Mouse (Mus musculus): ENCODE data around the gene Rbm19. TPM values are rescaled to one million over a fixed set of nuclear protein-coding genes. Genes with fewer than 3 reads are reported as not detected.

Gene Rbm19
- polyA plus RNA-seq, 1 experiment from 2014 or later, result 14.6 TPM

DNA sequence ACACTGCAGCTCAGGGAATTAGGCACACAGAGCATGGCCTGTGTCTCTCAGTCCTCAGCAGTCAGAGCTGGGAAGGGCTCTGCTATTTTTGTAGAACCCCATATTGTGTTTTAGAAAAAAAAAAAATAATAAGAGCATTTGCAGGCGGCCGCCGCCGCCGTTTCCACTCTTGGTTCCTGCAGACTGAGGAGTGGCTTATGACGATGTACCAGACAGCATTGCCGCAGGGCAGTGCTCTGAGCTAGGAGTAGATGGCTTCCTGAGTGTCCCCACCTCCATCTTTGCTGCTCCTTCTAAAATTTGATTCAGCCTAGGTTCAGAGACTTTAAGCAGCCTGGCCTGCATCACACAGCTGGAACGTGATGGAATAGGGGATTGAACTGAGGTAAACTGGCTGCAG lies 67.1 kb downstream of the Rbm19 start:
- Histone ChIP-seq H3K9me3 (0 out of 2 replicates have a peak, but pooled peaks cover 2% of the 10 kb centered on the region), H3K36me3 (peaks cover 32% of the 10 kb centered on the region), H3K4me3 (no peak overlapping the region), H3K9ac (no peak overlapping the region), H3K27me3 (replicated peaks) (no peaks in the 10 kb centered on the region), H3K27ac (replicated peaks) (0 out of 2 replicates have a peak overlapping the region, but pooled peaks have one; percentile 3), H3K4me1 (no peaks in the 10 kb centered on the region), H3K4me2 (no peak overlapping the region)
- no peak for ATAC-seq (ENCODE audit: extremely low read depth, insufficient number of reproducible peaks, low FRiP score, low TSS enrichment)
- 75% methylated on average over 8 of the region's 8 CpGs for WGBS

DNA sequence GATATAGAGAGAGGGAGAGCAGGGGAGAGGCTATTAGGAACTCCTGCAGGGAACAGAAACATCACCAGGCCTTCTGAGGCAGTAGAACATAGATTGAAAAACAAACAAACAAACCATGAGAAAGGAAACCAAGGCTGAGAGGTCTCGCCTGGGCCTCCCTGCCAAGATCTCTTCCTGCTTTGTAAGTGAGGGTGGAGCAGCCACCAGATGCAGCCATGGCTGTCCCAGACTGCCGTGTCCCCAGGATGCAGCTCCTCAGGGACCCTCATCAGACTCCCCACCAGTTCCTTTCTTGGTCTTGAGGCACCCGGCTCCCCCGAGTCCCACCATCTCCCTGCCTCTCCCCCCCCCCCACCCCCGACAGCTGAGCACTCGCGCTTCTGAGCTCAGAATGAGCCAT lies 67.5 kb downstream of the Rbm19 start:
- Histone ChIP-seq H3K4me3 (no peak overlapping the region), H3K9ac (no peak overlapping the region), H3K27me3 (replicated peaks) (no peaks in the 10 kb centered on the region), H3K4me2 (no peak overlapping the region), H3K27ac (replicated peaks) (no peak overlapping the region), H3K9me3 (0 out of 2 replicates have a peak, but pooled peaks cover 2% of the 10 kb centered on the region), H3K36me3 (peaks cover 28% of the 10 kb centered on the region), H3K4me1 (no peaks in the 10 kb centered on the region)
- no peak for ATAC-seq (ENCODE audit: extremely low read depth, insufficient number of reproducible peaks, low FRiP score, low TSS enrichment)
- 56% methylated on average over 7 of the region's 7 CpGs for WGBS

DNA sequence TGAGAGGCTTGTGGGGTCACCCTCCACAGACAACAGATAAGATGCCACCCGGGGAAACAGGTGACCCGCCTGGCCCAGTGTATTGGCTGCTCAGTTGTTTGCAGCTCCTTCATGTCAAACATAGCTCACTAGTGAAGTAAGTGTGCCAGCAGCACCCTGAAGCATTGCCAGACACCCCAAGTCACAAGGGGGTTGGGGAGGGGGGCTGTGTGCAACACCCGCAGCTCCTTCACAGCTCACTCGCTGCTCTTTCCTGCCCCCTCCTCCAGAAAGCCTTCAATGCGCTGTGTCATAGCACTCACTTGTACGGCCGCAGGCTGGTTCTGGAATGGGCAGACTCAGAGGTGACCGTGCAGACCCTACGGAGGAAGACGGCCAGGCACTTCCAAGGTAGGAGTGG lies 69.7 kb downstream of the Rbm19 start:
- no peak overlapping the region for H3K4me2 ChIP-seq
- no peak for ATAC-seq (ENCODE audit: extremely low read depth, insufficient number of reproducible peaks, low FRiP score, low TSS enrichment)
- no peak overlapping the region for H3K27ac ChIP-seq (replicated peaks)
- H3K4me1 ChIP-seq, result no peaks in the 10 kb centered on the region
- H3K36me3 ChIP-seq, result peaks cover 14% of the 10 kb centered on the region
- no peak overlapping the region for H3K4me3 ChIP-seq
- H3K27me3 ChIP-seq (replicated peaks), result no peaks in the 10 kb centered on the region
- no peaks in the 10 kb centered on the region for H3K9me3 ChIP-seq
- H3K9ac ChIP-seq, result no peak overlapping the region
- 85% methylated on average over 10 of the region's 10 CpGs for WGBS

DNA sequence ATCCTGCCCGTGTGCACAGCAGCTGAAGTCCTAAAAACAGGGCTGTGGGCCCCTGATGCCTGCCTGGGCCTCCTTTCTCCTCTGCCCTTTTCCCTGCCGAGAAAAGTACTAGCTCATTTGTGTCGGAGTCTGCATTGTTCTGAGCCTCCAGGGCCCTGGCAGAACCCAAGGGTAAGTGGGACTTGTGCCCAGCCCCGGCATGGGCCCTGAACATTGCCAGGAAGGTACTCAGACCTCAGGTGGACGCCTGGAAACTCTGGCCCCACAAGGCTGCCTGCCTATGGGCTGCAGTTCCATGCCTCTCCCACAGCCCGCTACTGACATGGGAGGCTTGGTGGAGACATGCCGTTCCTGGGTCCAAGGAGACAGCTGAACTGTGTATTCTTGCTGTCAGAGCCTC lies 72.3 kb downstream of the Rbm19 start:
- no peak for ATAC-seq (ENCODE audit: extremely low read depth, insufficient number of reproducible peaks, low FRiP score, low TSS enrichment)
- no peak overlapping the region for H3K9ac ChIP-seq
- H3K36me3 ChIP-seq, result peaks cover 11% of the 10 kb centered on the region
- no peaks in the 10 kb centered on the region for H3K27me3 ChIP-seq (replicated peaks)
- H3K4me3 ChIP-seq, result no peak overlapping the region
- H3K27ac ChIP-seq (replicated peaks), result no peak overlapping the region
- no peaks in the 10 kb centered on the region for H3K4me1 ChIP-seq
- WGBS, result 69% methylated on average over 7 of the region's 7 CpGs
- no peak overlapping the region for H3K4me2 ChIP-seq
- no peaks in the 10 kb centered on the region for H3K9me3 ChIP-seq

DNA sequence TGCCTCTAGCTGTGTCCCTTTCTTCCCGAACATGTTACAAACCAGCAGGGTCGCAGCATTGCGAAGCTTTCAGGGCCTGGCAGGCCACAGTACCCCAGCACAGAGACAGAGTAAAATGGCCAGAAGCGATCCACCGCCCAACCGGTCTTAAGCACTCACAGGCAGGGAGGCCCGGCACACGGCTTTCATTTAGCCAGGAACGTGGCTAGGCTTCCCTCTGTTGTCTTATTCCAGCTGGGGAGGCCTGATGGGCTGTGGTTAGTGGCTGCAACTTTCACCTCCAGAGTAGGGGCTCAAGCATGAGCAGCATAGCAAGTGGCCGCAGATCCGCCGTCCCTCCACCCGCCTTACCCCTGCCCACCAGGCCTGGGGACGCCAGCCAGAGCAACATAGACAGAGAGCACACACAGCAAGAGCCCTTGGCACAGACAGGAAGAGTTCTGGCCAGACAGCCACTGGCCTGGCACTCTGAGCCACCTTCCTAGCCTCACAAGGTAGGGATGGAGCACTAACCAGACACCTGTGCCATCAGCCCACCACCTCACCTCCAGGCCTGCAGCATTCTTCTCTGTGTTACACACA lies 73.8 kb downstream of the Rbm19 start:
- WGBS, result 78% methylated on average over 14 of the region's 14 CpGs
- Histone ChIP-seq H3K9ac (no peak overlapping the region), H3K9me3 (no peaks in the 10 kb centered on the region), H3K36me3 (peaks cover 11% of the 10 kb centered on the region), H3K27ac (replicated peaks) (no peak overlapping the region), H3K4me3 (no peak overlapping the region), H3K27me3 (replicated peaks) (no peaks in the 10 kb centered on the region), H3K4me2 (no peak overlapping the region), H3K4me1 (peaks cover 13% of the 10 kb centered on the region)
- ATAC-seq (ENCODE audit: extremely low read depth, insufficient number of reproducible peaks, low FRiP score, low TSS enrichment), result no peak

DNA sequence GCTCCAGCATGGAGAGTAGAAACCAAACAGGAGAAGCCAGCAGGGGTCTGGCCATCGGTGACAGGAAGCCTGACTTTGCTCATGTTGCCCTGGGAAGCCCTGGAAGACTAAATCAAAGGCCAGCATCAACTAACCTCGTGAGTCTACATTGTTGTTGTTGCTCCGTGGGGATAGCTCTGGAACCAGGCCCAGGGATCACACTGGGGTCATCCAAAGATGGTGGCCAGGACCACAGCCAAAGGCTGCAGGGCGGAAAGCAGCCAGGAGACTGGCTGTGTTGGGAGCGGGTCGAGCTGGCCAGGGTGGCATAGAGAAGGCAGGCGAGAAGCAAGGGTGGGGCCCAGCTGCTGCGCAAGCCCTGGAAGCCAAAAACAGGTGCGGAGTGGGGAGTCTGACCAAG lies 75.4 kb downstream of the Rbm19 start:
- no peaks in the 10 kb centered on the region for H3K9me3 ChIP-seq
- 78% methylated on average over 9 of the region's 9 CpGs for WGBS
- peaks cover 19% of the 10 kb centered on the region for H3K4me1 ChIP-seq
- H3K27me3 ChIP-seq (replicated peaks), result no peaks in the 10 kb centered on the region
- no peak overlapping the region for H3K9ac ChIP-seq
- H3K36me3 ChIP-seq, result peaks cover 4% of the 10 kb centered on the region
- H3K4me2 ChIP-seq, result no peak overlapping the region
- no peak overlapping the region for H3K27ac ChIP-seq (replicated peaks)
- no peak for ATAC-seq (ENCODE audit: extremely low read depth, insufficient number of reproducible peaks, low FRiP score, low TSS enrichment)
- H3K4me3 ChIP-seq, result no peak overlapping the region

DNA sequence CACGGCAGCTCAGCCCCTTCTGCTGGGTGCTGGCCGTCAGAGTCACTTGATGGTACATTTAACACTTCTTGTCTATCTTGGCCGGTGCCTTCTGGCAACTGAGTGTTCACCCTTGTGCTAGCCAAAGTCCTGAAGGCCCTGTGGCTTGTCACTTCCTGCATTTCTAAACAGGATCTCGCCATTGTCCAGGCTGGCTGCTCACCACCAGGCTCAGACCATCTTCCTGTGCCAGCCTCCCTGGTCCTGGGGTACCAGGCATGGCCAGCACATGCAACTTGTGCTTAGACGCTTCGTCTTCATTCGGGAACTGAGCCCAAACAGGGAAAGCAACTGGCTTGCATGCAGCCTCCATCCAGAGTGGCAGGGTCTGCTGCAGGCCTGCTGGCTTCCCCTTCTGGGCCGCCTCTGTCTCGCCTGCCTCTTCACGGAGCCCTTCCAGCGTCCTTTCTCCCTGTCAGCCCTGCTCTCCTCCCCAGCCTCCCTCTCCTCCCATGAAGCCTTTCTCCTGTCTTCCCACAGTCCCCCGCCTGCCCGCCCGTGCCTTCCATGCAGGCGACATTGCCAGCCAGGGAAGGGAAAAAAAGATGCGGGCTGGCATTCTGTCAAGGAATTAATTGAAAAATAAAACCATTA lies 78.2 kb downstream of the Rbm19 start:
- Histone ChIP-seq H3K4me3 (no peak overlapping the region), H3K4me1 (peaks cover 25% of the 10 kb centered on the region), H3K9me3 (no peaks in the 10 kb centered on the region), H3K36me3 (peaks cover 17% of the 10 kb centered on the region), H3K27me3 (replicated peaks) (no peaks in the 10 kb centered on the region), H3K27ac (replicated peaks) (no peak overlapping the region), H3K4me2 (0 out of 2 replicates have a peak overlapping the region, but pooled peaks have one; percentile 0), H3K9ac (no peak overlapping the region)
- no peak for ATAC-seq (ENCODE audit: extremely low read depth, insufficient number of reproducible peaks, low FRiP score, low TSS enrichment)
- 42% methylated on average over 13 of the region's 16 CpGs for WGBS

DNA sequence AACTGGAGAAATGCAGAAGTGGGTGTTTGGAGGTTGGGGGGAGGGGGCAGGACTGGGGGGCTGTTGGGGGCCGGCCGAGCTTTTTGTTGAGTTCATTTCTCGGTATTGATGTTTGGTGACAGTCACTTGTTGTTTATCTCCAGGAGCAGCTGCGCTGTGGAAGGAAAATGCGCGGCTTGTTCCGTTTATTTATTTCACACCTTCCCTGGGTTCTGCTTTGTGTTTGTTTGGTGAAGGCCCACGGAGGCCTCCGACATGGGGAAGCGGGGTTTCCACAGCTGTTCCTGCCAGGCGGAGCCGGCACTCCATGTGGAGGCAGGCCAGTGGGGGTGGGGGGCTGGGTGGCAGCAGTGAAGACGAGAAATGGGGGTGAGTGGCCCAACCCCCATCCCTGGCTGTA lies 78.7 kb downstream of the Rbm19 start:
- Histone ChIP-seq H3K27ac (replicated peaks) (no peak overlapping the region), H3K27me3 (replicated peaks) (no peaks in the 10 kb centered on the region), H3K9ac (no peak overlapping the region), H3K9me3 (no peaks in the 10 kb centered on the region), H3K36me3 (peaks cover 22% of the 10 kb centered on the region), H3K4me2 (0 out of 2 replicates have a peak overlapping the region, but pooled peaks have one; percentile 0), H3K4me3 (no peak overlapping the region), H3K4me1 (peaks cover 25% of the 10 kb centered on the region)
- ATAC-seq (ENCODE audit: extremely low read depth, insufficient number of reproducible peaks, low FRiP score, low TSS enrichment), result no peak
- WGBS, result 24% methylated on average over 13 of the region's 13 CpGs

DNA sequence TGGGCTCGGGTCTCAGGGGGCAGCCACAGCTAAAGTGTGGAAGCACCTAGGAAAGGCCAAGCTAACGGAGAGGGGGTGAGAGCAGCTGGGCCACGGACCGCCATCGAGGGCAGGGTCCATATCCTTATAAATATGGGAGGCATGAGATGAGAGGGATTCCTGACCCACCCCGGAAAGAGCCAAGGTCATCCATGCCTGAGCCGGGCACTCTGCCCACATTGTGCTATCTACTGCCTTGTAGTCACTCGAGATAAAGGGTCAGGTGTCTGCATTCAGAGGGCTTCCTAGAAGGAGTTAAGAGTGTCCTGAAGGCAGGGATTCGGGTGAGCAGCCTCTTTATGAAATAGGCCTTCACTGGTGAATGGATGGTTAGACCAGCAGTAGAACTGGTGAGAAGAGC lies 80.6 kb downstream of the Rbm19 start:
- no peak overlapping the region for H3K9ac ChIP-seq
- H3K9me3 ChIP-seq, result no peaks in the 10 kb centered on the region
- no peak for ATAC-seq (ENCODE audit: extremely low read depth, insufficient number of reproducible peaks, low FRiP score, low TSS enrichment)
- peaks cover 25% of the 10 kb centered on the region for H3K4me1 ChIP-seq
- H3K36me3 ChIP-seq, result peaks cover 28% of the 10 kb centered on the region
- H3K4me2 ChIP-seq, result no peak overlapping the region
- H3K4me3 ChIP-seq, result no peak overlapping the region
- no peaks in the 10 kb centered on the region for H3K27me3 ChIP-seq (replicated peaks)
- 54% methylated on average over 9 of the region's 9 CpGs for whole genome bisulfite sequencing
- H3K27ac ChIP-seq (replicated peaks), result no peak overlapping the region

DNA sequence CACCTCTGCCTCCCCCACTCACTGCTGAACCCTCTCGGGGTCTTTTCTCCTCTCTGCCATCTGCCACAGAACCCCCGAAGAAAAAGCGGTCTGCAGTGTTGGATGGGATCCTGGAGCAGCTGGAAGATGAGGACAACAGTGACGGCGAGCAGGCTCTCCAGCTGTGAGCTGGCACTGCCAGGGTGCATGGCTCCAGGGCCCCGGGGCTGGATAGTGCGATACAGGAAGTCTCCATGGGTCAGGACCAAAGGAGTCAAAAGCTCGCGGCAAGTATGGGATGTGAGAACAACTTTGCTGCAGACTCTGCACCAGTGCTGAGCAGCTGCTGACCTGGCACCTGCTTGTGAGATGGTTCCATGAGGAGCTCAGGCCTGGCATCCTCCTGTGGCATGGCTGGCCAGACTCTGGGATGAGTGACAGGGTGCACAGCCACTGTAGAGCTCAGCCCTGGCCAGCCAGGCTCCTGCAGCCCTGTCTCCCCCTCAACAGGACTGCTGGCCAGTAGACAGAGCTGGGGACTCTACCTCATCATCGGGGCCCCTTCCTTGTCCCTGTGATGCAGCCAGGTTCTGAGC lies 81.6 kb downstream of the Rbm19 start:
- Histone ChIP-seq H3K9me3 (no peaks in the 10 kb centered on the region), H3K27ac (replicated peaks) (no peak overlapping the region), H3K36me3 (peaks cover 28% of the 10 kb centered on the region), H3K4me1 (peaks cover 25% of the 10 kb centered on the region), H3K4me3 (no peak overlapping the region), H3K27me3 (replicated peaks) (no peaks in the 10 kb centered on the region), H3K4me2 (no peak overlapping the region), H3K9ac (no peak overlapping the region; the same call in 1 of the 2 replicates)
- 91% methylated on average over 10 of the region's 10 CpGs for WGBS
- ATAC-seq (ENCODE audit: extremely low read depth, insufficient number of reproducible peaks, low FRiP score, low TSS enrichment), result no peak

DNA sequence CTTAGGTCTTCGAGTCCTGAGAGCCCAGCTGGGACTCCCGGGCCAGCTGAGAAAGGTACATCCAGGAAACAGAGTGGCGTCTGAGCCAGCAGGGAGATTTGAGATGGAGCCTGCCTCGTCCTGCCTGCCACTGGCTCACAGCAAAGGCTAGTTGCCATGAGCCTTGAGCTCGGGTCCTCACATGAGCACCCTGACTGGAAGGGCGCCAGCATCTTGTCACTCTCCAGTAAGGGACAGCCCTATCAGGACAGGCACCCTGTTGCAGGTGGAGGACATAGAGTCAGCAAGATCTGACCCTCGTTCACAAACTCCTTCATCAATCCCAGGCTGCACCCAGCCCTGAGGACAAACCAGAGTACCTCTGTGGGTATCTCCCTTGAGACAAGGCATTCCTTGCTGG lies 83.6 kb downstream of the Rbm19 start:
- Histone ChIP-seq H3K27me3 (replicated peaks) (no peaks in the 10 kb centered on the region), H3K27ac (replicated peaks) (no peak overlapping the region), H3K9ac (no peak overlapping the region), H3K4me1 (peaks cover 15% of the 10 kb centered on the region), H3K9me3 (no peaks in the 10 kb centered on the region), H3K36me3 (peaks cover 28% of the 10 kb centered on the region), H3K4me2 (no peak overlapping the region), H3K4me3 (no peak overlapping the region)
- WGBS, result 88% methylated on average over 7 of the region's 7 CpGs
- ATAC-seq (ENCODE audit: extremely low read depth, insufficient number of reproducible peaks, low FRiP score, low TSS enrichment), result no peak

DNA sequence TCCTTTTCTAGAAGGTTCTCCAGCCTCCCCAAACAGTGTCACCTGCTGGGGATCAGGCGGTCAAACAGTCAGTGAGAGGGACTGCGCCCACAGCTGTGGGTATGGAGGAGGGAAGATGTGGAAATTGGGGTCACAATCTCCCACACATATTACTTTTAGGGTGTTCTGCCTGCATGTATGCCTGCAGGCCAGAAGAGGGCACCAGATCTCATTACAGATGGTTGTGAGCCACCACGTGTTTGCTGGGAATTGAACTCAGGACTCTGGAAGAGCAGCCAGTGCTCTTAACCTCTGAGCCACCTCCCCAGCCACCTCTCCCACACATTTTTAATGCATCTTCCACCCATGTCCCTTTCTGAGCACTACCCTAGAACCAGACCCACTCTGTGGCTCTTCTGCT lies 88.1 kb downstream of the Rbm19 start:
- no peak overlapping the region for H3K9ac ChIP-seq
- no peak for ATAC-seq (ENCODE audit: extremely low read depth, insufficient number of reproducible peaks, low FRiP score, low TSS enrichment)
- no peak overlapping the region for H3K4me3 ChIP-seq
- peaks cover 23% of the 10 kb centered on the region for H3K27me3 ChIP-seq (replicated peaks)
- H3K9me3 ChIP-seq, result no peaks in the 10 kb centered on the region
- no peak overlapping the region for H3K27ac ChIP-seq (replicated peaks)
- H3K4me2 ChIP-seq, result no peak overlapping the region
- 64% methylated on average over 3 of the region's 3 CpGs for WGBS
- H3K4me1 ChIP-seq, result peaks cover 9% of the 10 kb centered on the region; the same call in 1 of the 2 replicates
- H3K36me3 ChIP-seq, result peaks cover 11% of the 10 kb centered on the region
